Mouse (Mus musculus) myocyte (in vitro differentiated cells): ENCODE measurements around the gene Cdipt.

ENCODE experiments used
- MYOG ChIP-seq, 3 experiments: IDR thresholded peaks; one replicate each; pipeline ENCODE4 v1.6.1; 2011; ENCODE audit warnings: control low read depth in 2 of 3, low read depth in 2 of 3, mild to moderate bottlenecking in 2 of 3; ENCODE audit not compliant: insufficient read length in 2 of 3, control insufficient read depth in 1 of 3, insufficient read depth in 1 of 3
- POLR2A ChIP-seq: IDR thresholded peaks from one replicate; pipeline ENCODE4 v1.6.1; 2011; ENCODE audit warnings: low read depth, mild to moderate bottlenecking, control low read depth, moderate library complexity; ENCODE audit not compliant: insufficient read length
- USF1 ChIP-seq: IDR thresholded peaks from one replicate; pipeline ENCODE4 v1.6.1; 2011; ENCODE audit warnings: low read depth, mild to moderate bottlenecking, control low read depth, moderate library complexity

DNA sequence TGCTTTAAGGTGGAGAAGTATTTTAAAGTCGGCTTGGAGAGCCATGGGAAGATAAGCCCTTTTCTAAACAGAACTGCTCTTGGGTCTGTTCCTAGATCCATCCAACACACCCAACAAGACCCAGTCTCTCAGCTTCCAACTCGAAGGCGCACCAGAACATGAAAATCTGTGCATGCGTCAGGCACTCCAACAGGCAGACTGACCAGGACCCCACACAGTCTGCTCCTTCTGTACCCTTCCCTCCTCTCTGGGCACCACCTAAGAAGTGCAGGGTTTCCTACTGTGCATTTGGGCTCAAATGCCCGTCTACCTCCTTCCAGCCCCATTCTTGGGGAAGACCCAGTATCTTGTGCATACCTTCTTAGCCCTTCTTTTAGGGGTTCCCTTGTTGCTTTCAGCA, 44.8 kb downstream of the Cdipt start:
- TF ChIP-seq MYOG (IDR thresholded peaks at IDR 0.05; ENCODE audit: control insufficient read depth in 1 of 3, insufficient read depth in 1 of 3, insufficient read length in 2 of 3, low read depth in 2 of 3) (no peak), POLR2A (no peak), USF1 (no peak)
